Mouse (Mus musculus) right cerebral cortex, postnatal 36 days (tissue): ENCODE measurements around the gene Pla2g4a.
"Not testable (repeated sequence)": the region's sequence is repeated elsewhere in the genome, so short reads cannot be mapped to it uniquely, and the experiment has no call there.

ENCODE experiments used
- DNase-seq, 2 experiments: peaks; one replicate each; pipeline ENCODE4 v3.0.0; 2022; ENCODE audit warnings: low spot score in 2 of 2, mixed read lengths in 1 of 2

Gene Pla2g4a

GRCm38 (mm10) chr1:149937825-149938224 is 23.3 kb downstream of the Pla2g4a start:
- DNase-seq = no peak

GRCm38 (mm10) chr1:149929140-149929539 is 31.9 kb downstream of the Pla2g4a start:
- DNase-seq = no peak

- DNase-seq = not testable (repeated sequence)
These were observed 37.4 kb downstream of the Pla2g4a start for GRCm38 (mm10) chr1:149923737-149924136.

- no peak for DNase-seq
These were observed 38.9 kb downstream of the Pla2g4a start for GRCm38 (mm10) chr1:149922219-149922618.

GRCm38 (mm10) chr1:149921325-149921724 is 39.8 kb downstream of the Pla2g4a start:
- no peak for DNase-seq

GRCm38 (mm10) chr1:149919301-149919700 is 41.8 kb downstream of the Pla2g4a start:
- no peak for DNase-seq

GRCm38 (mm10) chr1:149912984-149913383 is 48.1 kb downstream of the Pla2g4a start:
- no peak for DNase-seq

GRCm38 (mm10) chr1:149911050-149911449 is 50.0 kb downstream of the Pla2g4a start:
- no peak for DNase-seq

- no peak for DNase-seq
These were observed 63.0 kb downstream of the Pla2g4a start for GRCm38 (mm10) chr1:149898001-149898625.

GRCm38 (mm10) chr1:149896590-149896989 is 64.5 kb downstream of the Pla2g4a start:
- DNase-seq = no peak

- no peak for DNase-seq
These were observed 66.2 kb downstream of the Pla2g4a start for GRCm38 (mm10) chr1:149894940-149895339.

GRCm38 (mm10) chr1:149893903-149894302 is 67.2 kb downstream of the Pla2g4a start:
- DNase-seq = no peak

- DNase-seq = no peak
These were observed 70.0 kb downstream of the Pla2g4a start for GRCm38 (mm10) chr1:149891057-149891456.

GRCm38 (mm10) chr1:149882419-149883025 is 78.6 kb downstream of the Pla2g4a start:
- DNase-seq = no peak

GRCm38 (mm10) chr1:149878175-149878574 is 82.9 kb downstream of the Pla2g4a start:
- no peak for DNase-seq

- DNase-seq = no peak
These were observed 84.6 kb downstream of the Pla2g4a start for GRCm38 (mm10) chr1:149876502-149876901.

GRCm38 (mm10) chr1:149871625-149872024 is 89.5 kb downstream of the Pla2g4a start:
- no peak for DNase-seq

- DNase-seq = peak; percentile 49 to 85
These were observed 93.8 kb downstream of the Pla2g4a start for GRCm38 (mm10) chr1:149867323-149867722.

GRCm38 (mm10) chr1:149866202-149866601 is 94.9 kb downstream of the Pla2g4a start:
- DNase-seq = peak in 1 of 2 experiments; percentile 64

GRCm38 (mm10) chr1:149862801-149863200 is 98.3 kb downstream of the Pla2g4a start:
- DNase-seq = peak; percentile 23 to 25

GRCm38 (mm10) chr1:149862181-149862580 is 98.9 kb downstream of the Pla2g4a start:
- DNase-seq = peak in 1 of 2 experiments; percentile 32

GRCm38 (mm10) chr1:149861543-149861942 is 99.5 kb downstream of the Pla2g4a start:
- DNase-seq = no peak

- DNase-seq = no peak
These were observed 102.4 kb downstream of the Pla2g4a start for GRCm38 (mm10) chr1:149858734-149859133.
